Mouse (Mus musculus) frontal cortex, postnatal 14 days (tissue): Measurements from ENCODE around the gene Kantr.
"Not testable (repeated sequence)": the region's sequence is repeated elsewhere in the genome, so short reads cannot be mapped to it uniquely, and the experiment has no call there.

Experiments used
- DNase-seq, 2 experiments: peaks; one replicate each; pipeline ENCODE4 v3.0.0; 2022; ENCODE audit warnings: low spot score in 2 of 2

Kantr gene

DNA sequence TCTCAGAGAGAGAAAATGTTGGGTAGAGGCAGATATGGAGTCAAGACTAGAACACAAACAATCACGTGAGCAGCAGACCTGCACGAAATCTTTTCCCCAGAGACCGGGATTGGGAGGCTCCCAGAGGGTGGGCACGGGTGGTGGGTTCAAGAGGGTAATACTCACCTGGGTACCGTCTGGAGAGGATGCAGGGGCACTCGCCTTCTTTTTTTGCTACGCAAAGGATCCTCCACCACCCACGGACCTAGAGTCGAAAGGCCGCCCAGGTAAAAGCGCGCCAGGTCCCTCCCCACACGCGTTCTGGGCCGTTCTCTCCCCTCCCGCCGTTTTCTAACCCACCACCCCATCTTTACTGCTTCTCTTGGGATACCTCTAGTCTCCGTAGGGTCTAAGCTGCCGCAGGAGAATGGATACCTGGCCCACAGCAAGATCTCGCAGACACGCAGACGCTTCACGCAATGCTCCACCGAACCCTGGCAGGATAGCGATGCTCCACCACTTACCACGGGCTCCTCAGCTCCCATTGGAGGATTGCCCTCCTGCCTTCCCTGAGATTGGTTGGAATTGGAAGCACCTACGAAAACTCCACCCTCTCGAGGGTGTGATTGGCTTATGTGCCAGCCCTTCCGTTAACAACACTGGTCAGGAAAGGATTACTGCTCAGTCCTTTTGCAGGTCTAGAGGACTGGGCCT lies at the start of gene Kantr:
Gene Kantr, minus strand, starts transcription at position 500 of the 693 bp plus-strand sequence.
- peak; percentile 64 to 70 for DNase-seq

- DNase-seq = peak; percentile 38 to 44
Observed at GRCm38 (mm10) chrX:152368397-152369273, 41.3 kb upstream of the Kantr start, which contains the start of gene Gpr173. TSS of gene Gpr173 (minus strand) at chrX:152368704.

GRCm38 (mm10) chrX:152368054-152368396 lies 40.7 kb upstream of the Kantr start:
- DNase-seq = no peak

DNA sequence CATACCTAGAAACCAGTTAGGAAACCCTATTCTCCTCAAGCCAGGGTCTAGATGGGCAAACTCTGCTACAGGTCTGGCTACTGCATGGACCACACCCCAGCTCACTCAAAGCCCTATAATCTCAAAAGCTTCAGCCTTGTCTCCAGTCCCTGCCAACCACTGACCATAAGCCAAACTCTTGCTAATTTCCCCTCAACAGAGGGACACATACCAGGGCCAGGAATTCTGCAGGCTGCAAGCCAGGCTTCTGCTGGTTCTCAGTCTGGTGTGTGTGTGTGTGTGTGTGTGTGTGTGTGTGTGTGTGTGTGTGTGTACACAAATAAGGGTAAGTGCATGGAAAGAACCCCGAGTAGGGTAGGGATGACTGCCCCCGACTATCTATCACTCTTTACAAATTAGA lies 39.1 kb upstream of the Kantr start:
- DNase-seq = no peak

DNA sequence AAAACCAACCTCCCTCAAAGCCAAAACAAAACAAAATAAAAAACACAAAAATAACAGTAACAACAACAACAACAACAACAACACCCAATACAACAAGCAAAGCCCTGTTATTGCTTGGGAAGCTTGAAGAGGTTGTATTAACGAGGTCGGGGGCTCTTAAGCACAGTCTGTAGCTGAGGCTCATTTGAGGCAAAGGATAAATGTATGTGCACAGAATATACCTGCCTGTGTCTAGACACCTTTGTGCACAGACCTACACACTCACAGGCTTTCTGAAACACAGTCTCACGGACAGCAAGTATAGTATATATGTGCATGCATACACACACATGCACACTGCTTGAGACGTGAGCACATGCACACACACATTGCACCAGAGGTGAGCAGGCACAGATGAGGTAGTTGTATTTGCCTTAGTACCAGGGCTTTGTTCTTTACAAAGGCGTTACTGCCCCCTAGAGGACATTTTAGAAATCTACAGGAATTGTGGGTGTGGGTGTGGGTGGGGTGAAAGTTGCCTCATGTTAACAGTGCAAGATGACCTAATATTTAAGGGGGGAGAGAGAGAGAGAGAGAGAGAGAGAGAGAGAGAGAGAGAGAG lies 25.4 kb upstream of the Kantr start:
- no peak for DNase-seq

GRCm38 (mm10) chrX:152347041-152347440 lies 19.7 kb upstream of the Kantr start:
- no peak for DNase-seq

DNA sequence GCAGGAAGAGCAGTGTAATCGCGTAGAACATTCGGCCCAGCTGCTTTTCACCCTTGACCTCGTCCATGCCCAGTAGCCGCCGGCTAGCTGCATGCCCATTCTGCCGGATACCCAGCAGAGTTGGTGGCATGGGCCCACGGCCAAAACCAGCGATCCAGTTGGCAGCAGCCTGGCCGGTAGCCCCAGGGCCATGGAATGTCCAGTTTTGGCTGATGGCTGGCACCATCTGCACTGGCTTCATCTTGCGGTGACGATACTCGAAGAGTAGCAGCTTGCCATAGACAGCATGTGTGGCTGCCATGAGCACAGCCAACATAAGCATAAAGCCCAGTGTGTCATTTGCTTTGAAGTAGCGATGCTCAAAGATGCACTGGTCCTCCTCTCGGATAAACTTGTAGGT lies 19.3 kb upstream of the Kantr start:
- no peak for DNase-seq

DNA sequence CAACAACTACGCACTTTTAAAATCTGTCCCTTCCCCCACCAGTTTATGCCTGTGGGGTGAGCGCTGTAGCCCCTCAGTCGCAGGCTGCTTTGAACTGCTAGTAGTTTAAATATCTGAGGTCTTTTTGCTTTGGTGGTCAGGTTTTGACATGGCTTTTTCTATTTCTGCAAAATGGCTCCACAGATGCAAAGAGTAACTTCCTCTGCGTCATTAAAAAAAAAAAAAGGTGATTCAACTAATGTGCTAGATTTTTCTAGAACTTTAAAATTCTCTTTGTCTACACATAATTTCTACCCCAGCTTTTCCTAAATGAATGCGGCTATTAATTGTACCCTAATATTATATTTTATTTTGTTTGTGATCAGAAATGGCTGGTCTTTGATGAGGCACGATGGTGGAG lies 15.6 kb upstream of the Kantr start:
- DNase-seq = no peak

DNA sequence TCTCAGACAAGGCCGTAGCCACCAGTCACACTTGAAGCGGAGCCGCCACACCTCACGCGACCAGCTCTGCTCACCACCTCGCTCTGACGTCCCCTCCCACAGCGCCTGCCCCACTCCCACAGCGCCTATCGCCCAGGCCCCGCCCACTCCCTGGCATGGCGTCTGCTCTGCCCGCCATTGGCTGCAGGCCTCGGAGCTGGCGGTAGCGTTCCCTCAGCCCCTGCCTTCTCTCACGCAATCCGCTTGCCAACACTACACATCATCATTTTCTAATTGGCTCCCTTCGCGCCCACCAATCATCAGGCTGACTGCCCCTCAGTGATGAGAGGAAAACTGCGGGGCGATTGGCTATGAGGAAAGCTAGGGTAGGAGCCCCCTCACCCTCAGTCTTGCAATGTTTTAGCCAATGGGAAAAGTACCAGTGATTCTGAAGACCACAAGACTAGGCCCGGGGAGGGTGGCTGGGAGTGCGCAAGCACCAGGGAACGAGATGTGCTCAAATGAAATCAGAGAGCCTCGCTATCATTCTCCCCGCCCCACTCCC lies 15.1 kb upstream of the Kantr start, which contains the start of gene Tspyl2:
Gene Tspyl2, minus strand, starts transcription at position 68 of the 544 bp plus-strand sequence.
- peak; percentile 90 to 95 for DNase-seq

DNA sequence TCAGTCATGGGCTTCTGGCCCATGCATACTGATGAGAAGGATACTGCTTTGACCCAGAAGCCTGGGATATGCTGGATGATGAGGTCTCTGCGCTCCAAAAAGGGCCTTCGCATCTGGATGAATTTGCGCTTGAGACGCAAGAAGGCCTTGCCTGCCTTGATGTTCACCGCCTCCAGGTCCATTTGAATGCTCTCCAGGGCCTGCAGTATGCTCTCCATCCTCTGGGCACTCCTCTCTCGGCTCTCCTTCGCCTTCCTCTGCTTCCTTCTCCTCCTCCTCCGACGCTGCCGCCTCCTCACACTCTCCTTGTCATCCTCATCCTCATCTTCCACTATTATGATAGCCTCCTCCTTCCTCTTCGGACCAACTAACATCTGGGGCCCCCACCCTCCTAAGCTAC lies 14.2 kb upstream of the Kantr start:
- no peak for DNase-seq

- DNase-seq = peak; percentile 84 to 90
Observed at GRCm38 (mm10) chrX:152336546-152337332, 9.4 kb upstream of the Kantr start.

DNA sequence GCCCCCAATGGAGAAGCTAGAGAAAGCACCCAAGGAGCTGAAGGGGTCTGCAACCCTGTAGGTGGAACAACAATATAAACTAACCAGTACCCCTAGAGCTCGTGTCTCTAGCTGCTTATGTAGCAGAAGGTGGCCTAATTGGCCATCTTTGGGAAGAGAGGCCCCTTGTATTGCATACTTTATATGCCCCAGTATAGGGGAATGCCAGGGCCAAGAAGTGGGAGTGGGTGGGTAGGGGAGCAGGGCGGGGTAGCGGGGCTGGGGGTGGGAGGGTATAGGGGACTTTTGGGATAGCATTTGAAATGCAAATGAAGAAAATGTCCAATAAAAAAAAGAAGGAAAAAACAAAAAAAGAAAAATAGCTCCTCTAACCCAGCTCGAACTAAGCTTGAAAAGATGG lies 8.8 kb upstream of the Kantr start:
- not testable (repeated sequence) for DNase-seq

- DNase-seq = not testable (repeated sequence)
Observed at GRCm38 (mm10) chrX:152329400-152329799, 2.1 kb upstream of the Kantr start.

GRCm38 (mm10) chrX:152327689-152328052 lies 376 bp upstream of the Kantr start:
- no peak for DNase-seq

DNA sequence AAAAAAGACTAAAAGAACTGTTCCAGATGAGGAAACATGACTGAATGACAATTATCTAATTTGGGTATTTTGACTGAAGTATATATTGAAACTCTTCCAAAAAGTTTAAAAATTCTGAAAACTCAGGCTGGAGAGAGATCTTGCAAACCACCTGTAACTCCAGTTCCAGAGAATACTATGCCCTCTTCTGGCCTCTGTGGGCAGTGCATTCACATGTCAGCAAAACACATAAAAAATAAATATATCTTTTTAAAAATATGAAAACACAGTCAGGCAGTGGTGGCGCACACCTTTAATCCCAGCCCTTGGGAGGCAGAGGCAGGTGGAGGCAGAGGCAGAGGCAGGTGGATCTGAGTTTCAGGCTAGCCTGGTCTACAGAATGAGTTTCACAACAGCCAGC lies 3.7 kb downstream of the Kantr start:
- DNase-seq = no peak

DNA sequence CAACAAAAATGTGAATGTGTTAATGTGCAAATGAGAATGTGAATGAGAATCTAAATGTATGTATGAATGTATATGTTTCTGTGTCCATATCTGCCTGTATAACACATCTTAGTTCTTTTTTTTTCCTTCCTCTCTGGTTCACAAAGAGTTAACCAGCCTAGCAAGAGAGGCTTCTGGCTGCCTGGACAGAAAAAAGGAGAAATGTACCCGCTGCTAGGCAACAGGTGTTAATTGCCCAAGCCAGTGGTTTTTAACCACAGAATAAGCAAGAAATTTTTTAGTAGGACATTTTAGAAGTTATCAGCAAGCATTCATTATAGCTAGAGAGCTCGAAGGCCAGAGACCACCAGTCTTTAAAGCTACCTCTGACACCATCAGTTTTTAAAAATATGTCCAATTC lies 4.5 kb downstream of the Kantr start:
- DNase-seq = no peak

- DNase-seq = no peak
Observed at GRCm38 (mm10) chrX:152320535-152320934, 6.8 kb downstream of the Kantr start.

DNA sequence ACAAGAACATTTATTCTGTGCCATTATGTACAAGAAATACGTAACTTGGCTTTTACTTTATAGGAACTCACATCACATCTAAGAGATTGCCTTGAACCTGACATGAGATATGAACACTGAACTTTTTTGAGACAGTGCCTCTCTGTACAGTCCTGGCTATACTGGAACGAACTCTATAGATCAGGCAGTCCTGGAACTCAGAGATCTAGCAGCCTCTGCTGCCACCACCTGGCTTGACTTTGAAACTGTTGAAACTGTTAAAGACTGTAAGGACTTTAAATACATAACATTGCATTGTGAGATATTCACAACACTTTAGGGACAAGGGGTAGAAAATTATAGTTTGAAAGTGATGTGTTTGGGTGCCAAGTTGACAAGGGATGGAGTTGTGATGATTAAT lies 19.4 kb downstream of the Kantr start:
- no peak for DNase-seq

- DNase-seq = no peak
Observed at GRCm38 (mm10) chrX:152307371-152307770, 19.9 kb downstream of the Kantr start.

DNA sequence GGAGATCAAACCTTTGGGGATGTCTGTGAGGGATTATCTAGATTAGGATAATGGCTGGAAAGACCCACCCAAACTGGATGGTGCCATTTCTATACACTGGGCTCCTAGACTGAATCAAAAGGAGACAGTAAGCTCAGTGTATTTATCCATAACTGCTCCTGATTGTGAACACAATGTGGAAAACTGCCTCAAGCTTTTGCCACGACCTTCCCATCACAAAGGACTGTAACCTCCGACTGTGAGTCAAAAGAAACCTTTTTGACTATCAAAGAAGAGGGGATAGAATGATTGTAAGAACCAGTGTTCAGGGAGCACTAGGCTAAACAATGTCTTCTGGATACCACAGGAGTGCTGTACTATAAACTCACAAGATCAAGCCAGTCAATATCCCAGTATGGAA lies 21.1 kb downstream of the Kantr start:
- no peak for DNase-seq

DNA sequence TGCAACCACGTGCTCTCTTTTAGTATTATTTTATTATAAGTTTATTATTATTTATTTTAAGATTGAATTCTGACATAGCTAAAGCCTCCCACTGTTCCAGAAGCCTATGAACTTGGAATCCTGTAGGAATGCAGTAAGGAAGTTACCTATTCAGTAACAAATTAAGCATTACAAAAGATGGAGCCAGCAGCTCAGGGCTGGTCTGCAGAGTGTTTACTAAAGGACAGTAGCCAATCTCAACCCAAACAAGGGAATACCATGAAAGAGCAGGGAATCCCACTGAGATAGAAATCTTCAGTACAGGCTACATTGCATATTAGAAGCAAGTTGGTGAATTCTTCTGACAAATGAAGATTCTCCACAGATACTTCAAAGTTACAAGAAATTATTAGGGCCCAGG lies 40.3 kb downstream of the Kantr start:
- not testable (repeated sequence) for DNase-seq

DNA sequence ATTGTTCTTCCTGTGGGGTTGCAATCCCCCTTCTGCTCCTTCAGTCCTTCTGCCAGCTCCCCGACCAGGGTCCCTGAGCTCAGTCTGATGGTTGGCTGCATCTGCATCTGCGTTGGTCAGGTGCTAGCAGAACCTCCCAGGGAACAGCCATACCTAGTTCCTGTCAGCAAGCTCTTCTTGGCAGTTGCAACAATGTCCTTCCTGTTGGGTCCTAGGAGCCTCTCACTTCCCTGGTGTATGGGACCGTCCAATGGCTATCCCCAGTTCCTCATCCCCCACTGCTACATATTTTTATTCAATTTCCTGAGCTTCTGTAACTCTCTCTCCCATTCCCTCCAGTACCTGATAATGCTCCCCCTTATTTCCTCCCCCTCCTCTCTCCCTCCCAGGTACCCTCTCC lies 42.5 kb downstream of the Kantr start:
- DNase-seq = no peak
